24 mouse cellular contexts compared by ENCODE assay signal in genomic region chr5:117127051-117127450, GRCm38 (mm10).
"Had no signal": no experiment of that assay in that cellular context is flagged by ENCODE, and none has a peak within 500 bp of the region (broad histone marks: within the 10 kb centered on the region; RNA-seq: fewer than 3 reads in every experiment).

No protein-coding gene starts in this region.

- H3K27ac ChIP-seq: gastrocnemius, adult 2 months; heart, adult 2 months; heart, embryonic 13.5 days; heart, embryonic 15.5 days; hindbrain, embryonic 13.5 days; hindbrain, embryonic 15.5 days; hindbrain, postnatal 0 days; layer of hippocampus, adult 2 months; left cerebral cortex, adult 2 months; limb, embryonic 10.5 days; limb, embryonic 12.5 days; liver, embryonic 13.5 days had no signal

- H3K4me1 ChIP-seq: heart, embryonic 15.5 days; hindbrain, embryonic 15.5 days; limb, embryonic 10.5 days; limb, embryonic 12.5 days had no signal

- H3K4me3 ChIP-seq: gastrocnemius, adult 2 months; heart, adult 2 months; heart, embryonic 13.5 days; heart, embryonic 15.5 days; hindbrain, embryonic 13.5 days; hindbrain, embryonic 15.5 days; layer of hippocampus, adult 2 months; left cerebral cortex, adult 2 months; limb, embryonic 10.5 days; limb, embryonic 12.5 days; liver, embryonic 13.5 days had no signal

- H3K27me3 ChIP-seq: heart, embryonic 15.5 days; hindbrain, embryonic 15.5 days; liver, embryonic 13.5 days had no signal

- ATAC-seq: hindbrain, postnatal 0 days; intestine, embryonic 16.5 days had no signal

- H3K36me3 ChIP-seq: heart, embryonic 13.5 days; heart, embryonic 15.5 days; hindbrain, embryonic 13.5 days; hindbrain, embryonic 15.5 days; limb, embryonic 10.5 days; limb, embryonic 12.5 days had no signal

- DNase-seq: gastrocnemius, adult 2 months; gastrocnemius, postnatal 10 days; gastrocnemius, postnatal 25 days; heart, adult 11 months; heart, adult 2 months; heart, postnatal 14 days; heart, postnatal 36 days; kidney, adult 11 months; kidney, adult 8-10 months; kidney, postnatal 10 days; kidney, postnatal 25 days; kidney, postnatal 4 days; liver; liver, embryonic 13.5 days had no signal
